Mouse (Mus musculus): Measurements from ENCODE around the gene Ak5.

DNA sequence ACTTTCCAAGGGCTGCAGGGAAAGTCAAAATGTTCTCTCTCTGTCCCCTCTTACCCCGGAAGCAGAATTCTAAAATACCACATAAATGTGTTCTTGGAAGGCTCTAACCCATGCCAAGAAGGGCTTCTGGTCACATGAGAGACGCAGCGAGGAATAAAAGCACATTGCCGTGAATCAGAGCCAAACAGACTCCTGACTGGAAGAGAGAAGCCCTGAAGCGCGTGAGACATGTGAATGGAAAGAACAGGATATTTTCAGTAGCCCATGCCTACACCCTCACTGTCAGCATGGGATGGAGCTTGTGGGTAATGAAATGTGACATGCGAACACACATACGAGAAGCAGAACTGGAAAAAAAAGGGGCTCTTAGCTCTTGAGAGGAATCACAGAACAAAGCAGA is 82.0 kb downstream of the Ak5 start:
- TF ChIP-seq CTCF (IDR thresholded peaks at IDR 0.05; ENCODE audit: low read depth): no peak
- TF ChIP-seq EP300 (IDR thresholded peaks at IDR 0.05; ENCODE audit: low read depth): no peak

Measured in heart, postnatal 0 days (tissue).